In genomic region chr5:12977875-12978274, GRCm38 (mm10) we compare ENCODE assay signal across 18 mouse cellular contexts.
"Had no signal": no experiment of that assay in that cellular context is flagged by ENCODE, and none has a peak within 500 bp of the region (broad histone marks: within the 10 kb centered on the region; RNA-seq: fewer than 3 reads in every experiment).

No protein-coding gene starts in this region.

- DNase-seq: liver, postnatal 0 days; lung, adult 2 months; lung, postnatal 14 days; lung, postnatal 36 days; right cerebral cortex, postnatal 25 days; right cerebral cortex, postnatal 4 days; spleen, adult 18-20 months; thymus, adult 18-20 months; thymus, postnatal 14 days; thymus, postnatal 36 days had no signal

- H3K4me3 ChIP-seq: liver, embryonic 15.5 days; lung, embryonic 15.5 days; midbrain, embryonic 13.5 days; midbrain, embryonic 15.5 days; neural tube, embryonic 12.5 days had no signal

- H3K27me3 ChIP-seq: liver, embryonic 15.5 days; lung, embryonic 15.5 days; midbrain, embryonic 13.5 days; midbrain, embryonic 15.5 days; neural tube, embryonic 12.5 days had no signal

- H3K4me2 ChIP-seq: liver, embryonic 15.5 days; lung, embryonic 15.5 days; midbrain, embryonic 11.5 days; midbrain, embryonic 13.5 days; midbrain, embryonic 15.5 days; neural tube, embryonic 12.5 days had no signal

- H3K4me1 ChIP-seq: liver, embryonic 15.5 days; midbrain, embryonic 13.5 days; midbrain, embryonic 15.5 days; neural tube, embryonic 12.5 days had no signal

- ATAC-seq: liver, postnatal 0 days; lung, postnatal 0 days; midbrain, embryonic 13.5 days; midbrain, embryonic 15.5 days had no signal

- H3K36me3 ChIP-seq: liver, embryonic 15.5 days; lung, embryonic 15.5 days; midbrain, embryonic 13.5 days; midbrain, embryonic 15.5 days; neural tube, embryonic 12.5 days had no signal

- H3K27ac ChIP-seq: liver, embryonic 15.5 days; lung, embryonic 15.5 days; macrophage; midbrain, embryonic 13.5 days; midbrain, embryonic 15.5 days; neural tube, embryonic 12.5 days had no signal

- H3K9ac ChIP-seq: liver, embryonic 15.5 days; liver, postnatal 0 days; lung, embryonic 15.5 days; midbrain, embryonic 13.5 days; midbrain, embryonic 15.5 days; neural tube, embryonic 12.5 days had no signal

- H3K9me3 ChIP-seq: liver, embryonic 15.5 days; lung, embryonic 15.5 days; midbrain, embryonic 13.5 days; midbrain, embryonic 15.5 days; neural tube, embryonic 12.5 days had no signal
